Mouse (Mus musculus) liver, embryonic 14.5 days (tissue): ENCODE data around the gene Uvrag. TPM values are rescaled to one million over a fixed set of nuclear protein-coding genes. Genes with fewer than 3 reads are reported as not detected.

ENCODE experiments used
- ATAC-seq: fragments of 200-750 bp; cut with Nextera tagmentation; 2 replicates; pipeline ENCODE4 v1.8.0; 2017; ENCODE audit warnings: moderate number of reproducible peaks, mild to moderate bottlenecking, moderate library complexity; ENCODE audit not compliant: insufficient read depth
- DNase-seq, 3 experiments: peaks; one replicate each; pipeline ENCODE4 v3.0.0-alpha.2; 2012 to 2013; ENCODE audit warnings: low read depth in 3 of 3, low spot score in 3 of 3
- H3K27ac ChIP-seq: fragments of 300-500 bp; sonication (generic); 2 replicates; pipeline ENCODE4 v1.5.1; 2014; ENCODE audit warnings: moderate library complexity, mild to moderate bottlenecking, control low read depth, inconsistent platforms
- H3K27me3 ChIP-seq: fragments of 300-500 bp; sonication (generic); 2 replicates; pipeline ENCODE4 v1.6.1; 2014; ENCODE audit warnings: mild to moderate bottlenecking, low read length, moderate library complexity; ENCODE audit not compliant: control insufficient read depth, insufficient read depth
- H3K36me3 ChIP-seq: fragments of 300-500 bp; sonication (generic); replicated peaks from 2 replicates; pipeline ENCODE4 v1.6.1; 2014; ENCODE audit warnings: low read depth; ENCODE audit not compliant: control insufficient read depth, insufficient read depth
- H3K4me1 ChIP-seq, 2 experiments: fragments of 200-500 bp in 1 of 2; fragments of 300-500 bp in 1 of 2; sonication (generic) in 1 of 2; replicated peaks; 2 replicates each; pipeline ENCODE4 v1.6.1; 2012 to 2014; ENCODE audit warnings: antibody characterized with exemption in 1 of 2, inconsistent platforms in 1 of 2, low read length in 1 of 2; ENCODE audit not compliant: control insufficient read depth in 2 of 2, insufficient read depth in 2 of 2
- H3K4me2 ChIP-seq: fragments of 300-500 bp; sonication (generic); 2 replicates; pipeline ENCODE4 v1.6.1; 2014; ENCODE audit warnings: low read depth, mild to moderate bottlenecking, control low read depth, moderate library complexity
- H3K4me3 ChIP-seq, 2 experiments: fragments of 200-500 bp in 1 of 2; fragments of 300-500 bp in 1 of 2; sonication (generic) in 1 of 2; 2 replicates each; pipeline ENCODE4 v1.5.1; 2012 to 2014; ENCODE audit warnings: low read depth in 2 of 2, low read length in 2 of 2, mild to moderate bottlenecking in 2 of 2, control low read depth in 1 of 2, inconsistent platforms in 1 of 2, moderate library complexity in 1 of 2; ENCODE audit not compliant: insufficient read depth in 1 of 2
- H3K9ac ChIP-seq: fragments of 300-500 bp; sonication (generic); replicated peaks from 2 replicates; pipeline ENCODE4 v1.6.1; 2014; ENCODE audit warnings: mild to moderate bottlenecking, control low read depth, moderate library complexity
- H3K9me3 ChIP-seq: fragments of 300-500 bp; sonication (generic); 2 replicates; pipeline ENCODE4 v1.6.1; 2016; ENCODE audit warnings: low read length, mixed read lengths; ENCODE audit not compliant: control insufficient read depth
- CTCF ChIP-seq: IDR thresholded peaks from 2 replicates; pipeline ENCODE4 v1.5.1; 2016; ENCODE audit warnings: antibody characterized with exemption, low read depth, control low read depth
- EP300 ChIP-seq: IDR thresholded peaks from 2 replicates; pipeline ENCODE4 v1.6.1; 2016; ENCODE audit warnings: antibody characterized with exemption, low read depth
- WGBS: fragments of 180-500 bp; shearing (Covaris S2); extraction: QIAGEN DNeasy Blood & Tissue Kit; methylation state at CpG from one replicate; pipeline ENCODE4 v1.1.7; 2014; ENCODE audit not compliant: insufficient replicate concordance; 5-methylcytosine and 5-hydroxymethylcytosine counted together
- polyA plus RNA-seq, 2 experiments: library from polyadenylated mRNA; depleted of rRNA in 1 of 2; stranded (reverse) in 1 of 2; unstranded in 1 of 2; fragments of >200 nt; fragmentation: Nextera tagmentation in 1 of 2; extraction: Ambion mirVana in 1 of 2; gene quantifications; 2 replicates each; pipeline versions ENCODE4 v1.2.1 to v1.2.3; 2012 to 2014

Uvrag gene
- polyA plus RNA-seq, 2 experiments: 3.9 to 5.7 TPM

DNA sequence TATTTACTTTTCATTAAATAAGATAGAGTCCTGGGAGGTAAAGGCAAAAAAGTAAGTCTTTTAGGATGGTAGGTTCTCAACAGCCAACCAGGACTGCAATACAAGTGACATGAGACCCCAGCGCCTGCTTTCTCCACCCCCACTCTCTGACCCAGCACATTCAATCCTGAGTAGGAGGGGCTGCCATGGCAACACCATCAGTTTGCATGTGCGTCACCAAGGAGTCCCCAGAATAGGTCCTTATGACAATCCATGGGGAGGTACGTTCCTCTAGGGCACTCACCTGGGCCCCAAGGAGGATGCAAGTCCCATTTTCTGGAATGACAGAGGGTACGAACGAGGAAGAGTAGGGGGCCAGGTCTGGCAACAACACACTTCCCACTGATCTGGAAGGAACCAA, 36.4 kb upstream of the Uvrag start:
- H3K27ac ChIP-seq: no peak overlapping the region
- TF ChIP-seq CTCF: no peak
- TF ChIP-seq EP300: no peak

GRCm38 (mm10) chr7:99175666-99176065, 34.7 kb upstream of the Uvrag start:
- TF ChIP-seq EP300 (no peak), CTCF (no peak)
- no peak for ATAC-seq
- no peak overlapping the region for H3K4me2 ChIP-seq
- no peaks in the 10 kb centered on the region for H3K9me3 ChIP-seq
- H3K4me1 ChIP-seq: peaks cover 0 to 3% of the 10 kb centered on the region in 2 experiments; a peak in 2 of 4 replicates
- H3K36me3 ChIP-seq: no peaks in the 10 kb centered on the region
- 71% methylated on average over 9 of the region's 9 CpGs for WGBS
- no peak overlapping the region for H3K27ac ChIP-seq
- no peak overlapping the region for H3K4me3 ChIP-seq
- no peak overlapping the region for H3K9ac ChIP-seq
- no peaks in the 10 kb centered on the region for H3K27me3 ChIP-seq
- DNase-seq: no peak

More for the DNA sequence above, 36.4 kb upstream of the Uvrag start:
- H3K9me3 ChIP-seq: no peaks in the 10 kb centered on the region
- no peak overlapping the region for H3K9ac ChIP-seq
- WGBS: 62% methylated on average over 5 of the region's 5 CpGs
- H3K27me3 ChIP-seq: no peaks in the 10 kb centered on the region
- no peak overlapping the region for H3K4me3 ChIP-seq
- ATAC-seq (no peak), DNase-seq (no peak)
- H3K36me3 ChIP-seq: no peaks in the 10 kb centered on the region
- H3K4me2 ChIP-seq: no peak overlapping the region
- H3K4me1 ChIP-seq: 0 out of 4 replicates have a peak, but pooled peaks cover 0 to 3% of the 10 kb centered on the region in 2 experiments

GRCm38 (mm10) chr7:99175118-99175517, 34.2 kb upstream of the Uvrag start:
- Histone ChIP-seq H3K4me3 (no peak overlapping the region), H3K27ac (no peak overlapping the region), H3K4me2 (no peak overlapping the region), H3K9me3 (no peaks in the 10 kb centered on the region), H3K4me1 (peaks cover 0 to 5% of the 10 kb centered on the region in 2 experiments; a peak in 2 of 4 replicates), H3K36me3 (no peaks in the 10 kb centered on the region), H3K9ac (no peak overlapping the region), H3K27me3 (no peaks in the 10 kb centered on the region)
- no peak for DNase-seq
- 65% methylated on average over 11 of the region's 11 CpGs for WGBS
- TF ChIP-seq CTCF (no peak), EP300 (no peak)
- no peak for ATAC-seq

GRCm38 (mm10) chr7:99174006-99174405, 33.1 kb upstream of the Uvrag start:
- ATAC-seq (no peak), DNase-seq (no peak)

GRCm38 (mm10) chr7:99172898-99173297, 32.0 kb upstream of the Uvrag start:
- DNase-seq: no peak
- ATAC-seq: no peak
- WGBS: 52% methylated on average over 6 of the region's 6 CpGs
- no peak for TF ChIP-seq CTCF
- no peak for TF ChIP-seq EP300
- Histone ChIP-seq H3K4me1 (peaks cover 0 to 11% of the 10 kb centered on the region in 2 experiments; a peak in 2 of 4 replicates), H3K27me3 (no peaks in the 10 kb centered on the region), H3K9ac (no peak overlapping the region), H3K9me3 (no peaks in the 10 kb centered on the region), H3K36me3 (no peaks in the 10 kb centered on the region), H3K4me2 (no peak overlapping the region), H3K4me3 (no peak overlapping the region), H3K27ac (no peak overlapping the region)

More at GRCm38 (mm10) chr7:99174006-99174405, 33.1 kb upstream of the Uvrag start:
- Histone ChIP-seq H3K36me3 (no peaks in the 10 kb centered on the region), H3K27me3 (no peaks in the 10 kb centered on the region), H3K4me2 (no peak overlapping the region), H3K4me3 (no peak overlapping the region), H3K4me1 (peaks cover 0 to 5% of the 10 kb centered on the region in 2 experiments; a peak in 2 of 4 replicates), H3K27ac (no peak overlapping the region), H3K9me3 (no peaks in the 10 kb centered on the region), H3K9ac (no peak overlapping the region)
- TF ChIP-seq EP300 (no peak), CTCF (no peak)
- 66% methylated on average over 4 of the region's 4 CpGs for WGBS
